Mouse (Mus musculus) stomach, embryonic 16.5 days (tissue): ENCODE measurements at regions not wholly inside any gene's neighbourhood (a gene's known extent, or its start where the extent isn't known, plus 50 kb on each side); places are given as distances from the start of the nearest gene placed in this dataset.
"Not testable (repeated sequence)": the region's sequence is repeated elsewhere in the genome, so short reads cannot be mapped to it uniquely, and the experiment has no call there.

ENCODE experiments used
- ATAC-seq: fragments of 200-750 bp; cut with Nextera tagmentation; 2 replicates; pipeline ENCODE4 v1.8.0; 2017; ENCODE audit warnings: moderate number of reproducible peaks, moderate TSS enrichment; ENCODE audit not compliant: insufficient read depth, low FRiP score
- H3K27ac ChIP-seq: fragments of 300-500 bp; sonication (generic); 2 replicates; pipeline ENCODE4 v1.5.1; 2014; ENCODE audit warnings: low read length
- H3K27me3 ChIP-seq: fragments of 300-500 bp; sonication (generic); 2 replicates; pipeline ENCODE4 v1.6.1; 2014; ENCODE audit warnings: low read length, control low read depth, mixed read lengths; ENCODE audit not compliant: control insufficient read depth, insufficient read depth
- H3K36me3 ChIP-seq: fragments of 300-500 bp; sonication (generic); 2 replicates; pipeline ENCODE4 v1.6.1; 2014; ENCODE audit warnings: low read length; ENCODE audit not compliant: control insufficient read depth, insufficient read depth
- H3K4me1 ChIP-seq: fragments of 300-500 bp; sonication (generic); 2 replicates; pipeline ENCODE4 v1.6.1; 2014; ENCODE audit warnings: low read length, control low read depth, mixed read lengths; ENCODE audit not compliant: control insufficient read depth, insufficient read depth
- H3K4me2 ChIP-seq: fragments of 300-500 bp; sonication (generic); 2 replicates; pipeline ENCODE4 v1.6.1; 2014; ENCODE audit warnings: low read depth, low read length, mixed read lengths
- H3K4me3 ChIP-seq: fragments of 300-500 bp; sonication (generic); replicated peaks from 2 replicates; pipeline ENCODE4 v1.5.1; 2014; ENCODE audit warnings: mild to moderate bottlenecking, low read length
- H3K9ac ChIP-seq: fragments of 300-500 bp; sonication (generic); 2 replicates; pipeline ENCODE4 v1.6.1; 2014; ENCODE audit warnings: low read length
- H3K9me3 ChIP-seq: fragments of 300-500 bp; sonication (generic); replicated peaks from 2 replicates; pipeline ENCODE4 v1.6.1; 2016; ENCODE audit warnings: low read length, control low read depth; ENCODE audit not compliant: control insufficient read depth
- WGBS: fragments of 180-500 bp; shearing (Covaris S2); extraction: QIAGEN DNeasy Blood & Tissue Kit; methylation state at CpG from one replicate; pipeline ENCODE4 v1.1.7; 2014; 5-methylcytosine and 5-hydroxymethylcytosine counted together

DNA sequence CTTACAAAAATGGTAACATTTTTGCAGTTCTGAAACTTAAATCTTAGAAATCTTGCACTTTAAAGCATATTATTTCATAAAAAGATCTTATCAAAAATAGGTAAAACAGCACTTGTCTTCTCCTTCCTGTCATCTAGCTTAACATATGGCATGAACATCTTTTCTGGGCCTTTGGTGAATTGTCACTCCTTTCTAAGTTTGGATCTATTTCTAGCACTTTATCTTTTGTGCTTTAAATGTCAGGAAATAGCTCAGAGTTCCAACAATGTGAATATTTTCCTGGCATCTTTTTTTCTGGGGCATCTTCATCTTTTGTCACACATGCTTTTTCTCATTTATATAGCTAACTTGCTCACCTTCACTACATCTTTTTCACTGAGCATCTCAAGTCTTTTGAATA lies 527.4 kb upstream of the Gm5150 start:
- Histone ChIP-seq H3K4me1 (no peaks in the 10 kb centered on the region), H3K4me3 (no peak overlapping the region), H3K9ac (no peak overlapping the region), H3K27ac (no peak overlapping the region), H3K4me2 (no peak overlapping the region), H3K9me3 (no peaks in the 10 kb centered on the region; the same call in 1 of the 2 replicates), H3K27me3 (no peaks in the 10 kb centered on the region), H3K36me3 (no peaks in the 10 kb centered on the region)
- no peak for ATAC-seq

DNA sequence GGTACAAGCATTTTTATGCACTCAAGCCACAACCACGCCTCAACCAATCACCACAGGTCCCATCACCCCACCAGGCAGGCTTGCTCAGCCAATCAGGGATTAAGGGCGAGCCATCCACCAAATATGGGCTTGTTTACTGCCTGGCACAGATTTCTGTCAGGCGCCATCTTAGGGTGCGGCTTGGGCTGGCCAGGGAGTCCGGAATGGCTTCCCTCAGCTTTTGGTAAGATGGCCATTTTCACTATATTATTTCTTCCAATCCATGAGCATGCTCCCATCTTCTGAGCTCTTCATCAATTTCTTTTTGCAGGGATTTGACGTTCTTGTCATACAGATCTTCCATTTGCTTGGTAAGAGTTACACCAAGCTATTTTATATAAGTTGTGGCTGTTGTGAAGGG lies 521.3 kb upstream of the Gm5150 start:
- H3K36me3 ChIP-seq, H3K27ac ChIP-seq, H3K9me3 ChIP-seq, H3K4me1 ChIP-seq, H3K9ac ChIP-seq, H3K27me3 ChIP-seq, H3K4me2 ChIP-seq, H3K4me3 ChIP-seq, ATAC-seq: not testable (repeated sequence)
- 80% methylated on average over 6 of the region's 6 CpGs for WGBS

DNA sequence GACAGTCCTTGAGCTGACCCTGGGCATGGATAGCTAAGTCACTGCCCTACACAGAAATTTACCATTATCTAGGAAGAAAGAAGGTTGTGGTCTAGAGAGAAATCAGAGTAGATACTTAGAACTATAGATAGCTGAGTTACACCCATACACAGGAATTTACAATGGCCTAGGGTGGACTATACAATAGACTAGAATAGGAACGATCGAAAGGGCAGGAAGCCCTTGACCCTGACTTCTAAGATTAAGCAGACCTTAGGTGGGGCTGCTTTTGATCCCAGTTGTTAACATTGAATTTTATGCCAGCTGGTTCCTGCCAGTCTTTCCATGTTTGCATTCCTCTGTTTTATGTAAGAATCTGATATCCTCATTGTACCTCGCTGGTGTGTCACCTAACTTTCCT lies 482.2 kb upstream of the Gm5150 start:
- 67% methylated on average over 3 of the region's 3 CpGs for WGBS
- not testable (repeated sequence) for H3K4me1 ChIP-seq, H3K27me3 ChIP-seq, H3K4me3 ChIP-seq, H3K4me2 ChIP-seq, H3K9me3 ChIP-seq, H3K27ac ChIP-seq, ATAC-seq, H3K9ac ChIP-seq, H3K36me3 ChIP-seq

DNA sequence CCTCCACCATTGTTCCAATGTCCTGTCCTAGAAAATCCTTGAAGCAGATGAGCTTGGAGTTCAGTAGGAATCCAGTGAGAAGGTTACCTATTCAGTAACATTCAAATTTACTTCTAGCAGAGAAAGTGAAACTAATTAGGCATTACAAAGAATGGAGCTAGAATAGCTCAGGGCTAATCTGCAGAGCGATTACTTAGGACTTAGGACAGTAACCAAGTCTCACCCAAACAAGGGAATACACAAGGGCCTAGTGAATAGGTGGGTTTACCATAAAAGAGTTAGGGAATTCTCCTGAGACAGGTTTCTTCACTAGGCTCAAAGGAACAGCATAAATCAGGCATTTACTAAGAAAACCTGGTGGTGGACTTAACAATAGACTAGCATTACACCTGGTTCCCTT lies 476.5 kb upstream of the Gm5150 start:
- no peak overlapping the region for H3K27ac ChIP-seq
- WGBS = 82% methylated on average over 1 of the region's 1 CpGs
- no peak for ATAC-seq

DNA sequence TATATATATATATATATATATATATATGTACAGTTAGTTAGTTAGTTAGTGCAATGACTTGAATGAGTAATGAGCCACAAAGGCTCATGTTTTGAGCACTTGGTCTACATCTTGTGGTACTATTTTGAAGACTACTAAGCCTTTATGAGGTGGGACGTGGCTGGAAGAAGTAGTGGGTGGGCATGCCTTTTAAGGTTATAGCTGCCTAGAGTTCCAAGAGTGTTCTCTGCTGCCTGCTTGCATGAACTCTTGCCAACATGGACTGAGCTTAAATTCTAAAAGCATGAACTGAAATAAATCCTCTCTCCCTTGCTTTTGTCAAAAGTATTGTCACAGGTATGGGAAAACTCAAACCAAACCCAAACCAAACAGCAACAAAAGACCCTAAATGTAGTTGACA lies 465.1 kb upstream of the Gm5150 start:
- Histone ChIP-seq H3K27me3 (no peaks in the 10 kb centered on the region), H3K4me1 (no peaks in the 10 kb centered on the region), H3K36me3 (no peaks in the 10 kb centered on the region), H3K9ac (no peak overlapping the region), H3K4me2 (no peak overlapping the region), H3K9me3 (no peaks in the 10 kb centered on the region), H3K27ac (no peak overlapping the region), H3K4me3 (no peak overlapping the region)
- WGBS = 70% methylated on average over 1 of the region's 1 CpGs
- no peak for ATAC-seq

More for the DNA sequence above, 476.5 kb upstream of the Gm5150 start:
- Histone ChIP-seq H3K4me1 (no peaks in the 10 kb centered on the region), H3K4me2 (no peak overlapping the region), H3K9me3 (no peaks in the 10 kb centered on the region), H3K27me3 (no peaks in the 10 kb centered on the region), H3K9ac (no peak overlapping the region), H3K36me3 (no peaks in the 10 kb centered on the region), H3K4me3 (no peak overlapping the region)

DNA sequence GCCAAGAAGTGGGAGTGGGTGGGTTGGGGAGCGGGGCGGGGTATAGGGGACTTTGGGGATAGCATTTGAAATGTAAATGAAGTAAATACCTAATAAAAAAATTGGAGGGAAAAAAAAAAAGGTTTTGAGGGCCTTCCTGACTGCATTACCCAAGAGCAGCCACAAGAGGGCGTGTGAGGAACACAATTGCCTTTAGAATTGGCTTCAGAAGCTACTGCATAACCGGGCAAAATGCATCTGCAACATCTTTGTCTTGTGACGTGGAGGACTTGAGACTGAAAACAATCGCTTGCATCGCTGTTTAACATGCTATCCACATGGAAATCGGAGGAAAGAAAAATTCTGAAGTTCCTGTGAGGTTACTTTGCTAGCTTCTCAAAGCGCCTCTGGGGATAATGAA lies 460.2 kb upstream of the Gm5150 start:
- H3K4me2 ChIP-seq = 0 out of 2 replicates have a peak overlapping the region, but pooled peaks have one; percentile 20
- no peak for ATAC-seq
- H3K27ac ChIP-seq = no peak overlapping the region
- no peaks in the 10 kb centered on the region for H3K27me3 ChIP-seq
- WGBS = 15% methylated on average over 9 of the region's 9 CpGs
- no peak overlapping the region for H3K9ac ChIP-seq
- H3K4me1 ChIP-seq = no peaks in the 10 kb centered on the region
- H3K36me3 ChIP-seq = no peaks in the 10 kb centered on the region
- H3K4me3 ChIP-seq = no peak overlapping the region
- H3K9me3 ChIP-seq = no peaks in the 10 kb centered on the region

DNA sequence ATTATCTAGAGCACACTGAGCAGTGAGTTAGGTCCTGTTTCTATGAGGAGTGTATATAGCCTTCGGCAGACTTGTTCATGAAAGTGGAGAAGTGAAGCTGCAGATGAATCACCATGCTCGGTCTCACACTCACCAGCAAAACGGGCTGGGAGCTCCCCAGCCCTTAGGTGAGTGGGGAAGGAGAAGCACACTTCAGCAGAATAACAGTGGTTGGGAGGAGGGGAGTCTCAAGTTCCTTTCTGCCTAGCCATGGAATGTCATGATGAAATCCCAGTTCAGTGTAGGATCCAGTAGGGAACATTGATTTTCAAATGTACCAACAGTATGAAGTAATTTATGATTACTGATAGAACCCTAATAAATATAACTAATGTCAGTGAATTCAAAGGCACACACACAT lies 459.1 kb upstream of the Gm5150 start:
- H3K27ac ChIP-seq = no peak overlapping the region
- no peak overlapping the region for H3K9ac ChIP-seq
- no peaks in the 10 kb centered on the region for H3K36me3 ChIP-seq
- WGBS = 57% methylated on average over 3 of the region's 3 CpGs
- no peak overlapping the region for H3K4me3 ChIP-seq
- no peaks in the 10 kb centered on the region for H3K27me3 ChIP-seq
- H3K4me2 ChIP-seq = no peak overlapping the region
- H3K9me3 ChIP-seq = no peaks in the 10 kb centered on the region
- no peak for ATAC-seq
- H3K4me1 ChIP-seq = no peaks in the 10 kb centered on the region

DNA sequence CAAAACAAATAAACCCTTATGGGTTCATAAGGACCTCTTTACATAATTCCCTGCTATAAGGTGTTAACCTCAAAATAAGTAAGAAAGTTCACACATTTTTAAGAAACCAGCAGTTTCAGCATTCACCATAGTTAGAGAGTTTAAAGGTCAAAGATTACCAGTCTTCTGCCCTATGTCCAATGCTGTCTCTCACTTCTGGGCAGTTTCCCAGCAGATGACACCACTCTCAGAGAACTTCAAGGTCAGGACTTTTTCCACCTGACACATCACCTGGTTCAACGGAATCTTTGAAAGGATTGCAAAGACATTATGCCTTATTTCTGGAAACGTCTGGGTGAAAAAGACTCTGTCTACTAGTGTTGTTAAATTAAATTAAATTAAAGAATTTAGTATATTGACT lies 458.1 kb upstream of the Gm5150 start:
- no peaks in the 10 kb centered on the region for H3K27me3 ChIP-seq
- H3K4me3 ChIP-seq = no peak overlapping the region
- ATAC-seq = no peak
- no peak overlapping the region for H3K9ac ChIP-seq
- H3K9me3 ChIP-seq = no peaks in the 10 kb centered on the region
- H3K4me1 ChIP-seq = no peaks in the 10 kb centered on the region
- H3K27ac ChIP-seq = no peak overlapping the region
- WGBS = 68% methylated on average over 2 of the region's 2 CpGs
- no peaks in the 10 kb centered on the region for H3K36me3 ChIP-seq
- no peak overlapping the region for H3K4me2 ChIP-seq

DNA sequence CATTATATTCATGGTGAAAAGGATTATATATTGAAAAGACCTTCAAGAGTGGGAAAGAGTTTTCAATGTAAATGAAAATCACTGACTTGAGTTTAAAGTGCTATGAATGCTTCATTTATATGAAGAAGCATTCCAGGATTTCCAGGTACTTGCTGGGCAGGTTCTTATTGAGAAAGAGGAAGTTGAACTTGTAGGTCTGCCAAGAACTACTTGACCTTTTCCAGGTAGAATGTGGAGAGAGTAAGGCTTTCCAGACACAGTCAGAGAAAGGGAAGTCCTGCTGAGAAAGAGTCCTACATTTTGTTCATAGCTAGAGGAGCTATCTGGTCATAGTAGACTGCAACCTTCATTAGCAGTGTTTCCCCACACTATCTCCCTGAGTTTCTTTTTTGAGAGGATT lies 426.8 kb upstream of the Gm5150 start:
- Histone ChIP-seq H3K9me3 (no peaks in the 10 kb centered on the region), H3K9ac (no peak overlapping the region), H3K4me1 (no peaks in the 10 kb centered on the region), H3K4me3 (no peak overlapping the region), H3K27me3 (no peaks in the 10 kb centered on the region), H3K27ac (no peak overlapping the region), H3K36me3 (no peaks in the 10 kb centered on the region), H3K4me2 (no peak overlapping the region)
- no peak for ATAC-seq

DNA sequence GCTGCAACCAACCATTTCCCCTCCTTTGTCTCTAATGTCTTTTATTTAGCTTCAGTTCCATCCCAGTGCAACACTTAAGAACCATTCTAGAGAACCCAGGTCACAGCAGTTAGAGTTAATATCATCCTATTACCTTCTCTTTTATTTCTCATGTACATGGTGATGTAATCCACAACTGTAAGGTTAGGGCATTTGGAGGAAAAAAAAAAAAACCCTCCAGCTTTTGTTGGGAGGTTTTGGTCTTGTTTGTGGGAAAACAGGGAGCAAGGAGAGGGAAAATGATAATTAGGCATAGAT lies 425.5 kb upstream of the Gm5150 start:
- H3K36me3 ChIP-seq = no peaks in the 10 kb centered on the region
- no peaks in the 10 kb centered on the region for H3K27me3 ChIP-seq
- no peak overlapping the region for H3K4me2 ChIP-seq
- H3K9ac ChIP-seq = no peak overlapping the region
- H3K4me3 ChIP-seq = no peak overlapping the region
- no peaks in the 10 kb centered on the region for H3K9me3 ChIP-seq
- no peak overlapping the region for H3K27ac ChIP-seq
- no peak for ATAC-seq
- H3K4me1 ChIP-seq = no peaks in the 10 kb centered on the region
